Mouse (Mus musculus) thymus, adult 2 months (tissue): ENCODE results near the gene Mrgprb8. TPM values are rescaled to one million over a fixed set of nuclear protein-coding genes. Genes with fewer than 3 reads are reported as not detected.
"Not testable (repeated sequence)": the region's sequence is repeated elsewhere in the genome, so short reads cannot be mapped to it uniquely, and the experiment has no call there.

ENCODE experiments used
- DNase-seq: peaks from one replicate; pipeline ENCODE4 v3.0.0; 2021
- H3K27ac ChIP-seq: fragments of 200-500 bp; 2 replicates; pipeline ENCODE4 v1.5.1; 2012; ENCODE audit warnings: low read length, control low read depth; ENCODE audit not compliant: control insufficient read depth, insufficient read depth
- H3K27me3 ChIP-seq: fragments of 200-500 bp; 2 replicates; pipeline ENCODE4 v1.6.1; 2012; ENCODE audit warnings: mild to moderate bottlenecking, low read length, moderate library complexity, mixed read lengths; ENCODE audit not compliant: control insufficient read depth, insufficient read depth
- H3K36me3 ChIP-seq: fragments of 200-500 bp; 2 replicates; pipeline ENCODE4 v1.6.1; 2012; ENCODE audit warnings: mild to moderate bottlenecking, low read length, moderate library complexity; ENCODE audit not compliant: control insufficient read depth, insufficient read depth
- H3K4me1 ChIP-seq: fragments of 200-500 bp; replicated peaks from 2 replicates; pipeline ENCODE4 v1.6.1; 2012; ENCODE audit warnings: low read length; ENCODE audit not compliant: control insufficient read depth, insufficient read depth
- H3K4me3 ChIP-seq: fragments of 200-500 bp; 2 replicates; pipeline ENCODE4 v1.5.1; 2012; ENCODE audit warnings: mild to moderate bottlenecking, low read length, control low read depth, moderate library complexity; ENCODE audit not compliant: control insufficient read depth, insufficient read depth
- CTCF ChIP-seq: fragments of 200-500 bp; IDR thresholded peaks from 2 replicates; pipeline ENCODE4 v1.5.1; 2012; ENCODE audit warnings: mild to moderate bottlenecking, control low read depth, low read length, moderate library complexity, borderline replicate concordance; ENCODE audit not compliant: control insufficient read depth, poor library complexity, insufficient read depth; ENCODE audit errors: extremely low read depth
- POLR2A ChIP-seq: fragments of 200-500 bp; IDR thresholded peaks from 2 replicates; pipeline ENCODE4 v1.6.1; 2012; ENCODE audit warnings: mild to moderate bottlenecking, low read length, control low read depth, moderate library complexity; ENCODE audit not compliant: control insufficient read depth, poor library complexity, insufficient read depth; ENCODE audit errors: extremely low read depth
- WGBS: fragments of 180-500 bp; shearing (Covaris S2); methylation state at CpG from one replicate; pipeline ENCODE4 v1.1.7; 2018; 5-methylcytosine and 5-hydroxymethylcytosine counted together
- polyA plus RNA-seq: library from polyadenylated mRNA; depleted of rRNA; stranded (reverse); fragments of >200 nt; gene quantifications from 2 replicates; pipeline ENCODE4 v1.2.3, GENCODE M21; 2012; rRNA removed

Gene Mrgprb8
- polyA plus RNA-seq, result not detected in 2 replicates

GRCm38 (mm10) chr7:48388226-48388625 lies at the start of gene Mrgprb8:
Mrgprb8 (plus strand) TSS chr7:48388526.
- H3K4me3 ChIP-seq, result no peak within 1 kb of the TSS
- no peak within 1 kb of the TSS for H3K27ac ChIP-seq
- H3K36me3 ChIP-seq, result no peaks in the 10 kb centered on the region
- H3K4me1 ChIP-seq, result no peaks in the 10 kb centered on the region
- no peak for TF ChIP-seq CTCF
- no peak for TF ChIP-seq POLR2A
- 76% methylated on average over 2 of the region's 2 CpGs for WGBS
- DNase-seq, result no peak
- H3K27me3 ChIP-seq, result no peaks in the 10 kb centered on the region

DNA sequence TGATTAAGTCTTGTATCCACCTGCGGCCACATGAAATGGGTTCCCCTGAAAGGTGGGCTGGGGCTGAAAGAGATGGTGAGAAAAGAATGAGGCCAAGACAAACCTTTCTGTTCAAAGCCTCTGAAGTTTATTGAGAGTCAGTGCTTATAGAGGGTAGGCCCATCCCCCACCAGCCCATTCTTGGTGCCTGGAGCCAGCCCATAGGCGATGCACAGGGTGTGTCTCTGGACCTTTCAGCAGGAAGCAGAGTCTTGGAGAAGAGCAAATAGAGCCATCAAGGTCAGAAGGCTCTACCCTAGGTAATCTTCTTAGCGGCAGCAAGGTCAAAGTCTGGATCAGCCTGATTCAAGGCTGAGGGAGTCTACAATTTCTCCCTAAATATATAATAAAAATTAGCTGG lies 47.6 kb downstream of the Mrgprb8 start:
- not testable (repeated sequence) for H3K27ac ChIP-seq

GRCm38 (mm10) chr7:48436581-48436980 lies 48.3 kb downstream of the Mrgprb8 start:
- TF ChIP-seq POLR2A, result no peak
- TF ChIP-seq CTCF, result no peak
- 53% methylated on average over 3 of the region's 3 CpGs for WGBS
- Histone ChIP-seq H3K36me3 (no peaks in the 10 kb centered on the region), H3K27ac (no peak overlapping the region), H3K4me3 (no peak overlapping the region), H3K4me1 (no peaks in the 10 kb centered on the region), H3K27me3 (no peaks in the 10 kb centered on the region)
- no peak for DNase-seq

More for the DNA sequence above, 47.6 kb downstream of the Mrgprb8 start:
- not testable (repeated sequence) for H3K27me3 ChIP-seq, DNase-seq, H3K36me3 ChIP-seq, H3K4me3 ChIP-seq, H3K4me1 ChIP-seq
- WGBS, result 89% methylated on average over 3 of the region's 3 CpGs

Other genes with a start within 250 kb of the Mrgprb8 start
- gene Mrgprb5, start 219.5 kb upstream of the Mrgprb8 start, polyA plus RNA-seq, result not detected in 2 replicates
- not detected in 2 replicates for gene Mrgprb4, start 189.2 kb upstream of the Mrgprb8 start, polyA plus RNA-seq
- 0.06 and 0.08 TPM in 2 replicates for gene Mrgprb1, start 67.8 kb downstream of the Mrgprb8 start, polyA plus RNA-seq
- gene Mrgprx2, start 110.8 kb downstream of the Mrgprb8 start, polyA plus RNA-seq, result 0.03 TPM in 1 of 2 replicates, not detected in the other
- 0.08 and 0.11 TPM in 2 replicates for gene Mrgprb2, start 169.6 kb downstream of the Mrgprb8 start, polyA plus RNA-seq